Mouse (Mus musculus): ENCODE results near the gene Fbxw9.

Fbxw9 gene

GRCm38 (mm10) chr8:85059879-85060616 lies at the start of gene Fbxw9:
Gene Fbxw9, plus strand, starts transcription at chr8:85060055.
- peak; percentile 96 for DNase-seq (ENCODE audit: low spot score)

- no peak for DNase-seq (ENCODE audit: low spot score)
Observed at GRCm38 (mm10) chr8:85011242-85011641, 48.6 kb upstream of the Fbxw9 start.

GRCm38 (mm10) chr8:85013230-85013840 lies 46.5 kb upstream of the Fbxw9 start:
- peak; percentile 92 for DNase-seq (ENCODE audit: low spot score)

DNA sequence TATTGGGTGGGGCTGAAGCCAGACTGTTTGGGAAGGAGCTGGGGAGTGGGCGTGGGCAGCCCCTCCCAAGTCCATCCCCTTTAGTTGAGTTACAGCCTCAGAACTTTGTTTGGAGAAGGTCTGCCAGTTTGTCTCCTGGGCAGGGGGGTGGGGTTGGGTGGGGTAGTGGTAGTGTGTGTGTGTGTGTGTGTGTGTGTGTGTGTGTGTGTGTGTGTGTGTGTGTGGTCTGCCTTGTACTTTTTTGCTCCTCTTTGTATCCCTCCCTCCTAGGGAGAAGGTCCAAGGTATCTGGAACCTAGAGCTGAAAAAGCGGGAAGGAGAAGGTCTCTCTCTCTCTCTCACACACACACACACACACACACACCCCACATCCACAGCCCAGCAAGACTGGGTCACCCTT lies 45.4 kb upstream of the Fbxw9 start, which contains the start of gene Best2:
Gene Best2, minus strand, starts transcription at position 101 of the 400 bp plus-strand sequence.
- DNase-seq (ENCODE audit: low spot score) = no peak

GRCm38 (mm10) chr8:85016724-85017123 lies 43.1 kb upstream of the Fbxw9 start:
- DNase-seq (ENCODE audit: low spot score) = no peak

DNA sequence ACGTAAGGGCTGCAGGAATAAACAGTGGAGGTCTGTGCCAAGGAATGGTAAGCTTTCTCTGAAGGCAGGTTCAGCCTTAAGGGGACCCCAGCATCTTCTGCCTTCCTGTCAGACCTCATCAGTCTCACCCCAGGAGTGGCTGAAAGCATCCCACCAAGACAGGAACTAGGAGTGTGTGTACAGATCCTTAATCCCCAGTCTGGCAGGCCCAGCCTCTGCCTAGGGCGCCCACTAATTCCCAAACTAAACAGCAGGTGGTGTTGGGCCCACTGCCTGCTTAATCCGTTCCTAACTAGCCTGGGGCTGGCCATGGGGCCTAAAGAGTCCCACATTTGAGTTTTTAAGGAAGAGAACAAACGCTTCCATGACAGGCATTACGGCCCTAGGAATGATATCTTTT lies 42.6 kb upstream of the Fbxw9 start:
- peak; percentile 32 for DNase-seq (ENCODE audit: low spot score)

- DNase-seq (ENCODE audit: low spot score) = no peak
Observed at GRCm38 (mm10) chr8:85021514-85022055, 38.3 kb upstream of the Fbxw9 start.

DNA sequence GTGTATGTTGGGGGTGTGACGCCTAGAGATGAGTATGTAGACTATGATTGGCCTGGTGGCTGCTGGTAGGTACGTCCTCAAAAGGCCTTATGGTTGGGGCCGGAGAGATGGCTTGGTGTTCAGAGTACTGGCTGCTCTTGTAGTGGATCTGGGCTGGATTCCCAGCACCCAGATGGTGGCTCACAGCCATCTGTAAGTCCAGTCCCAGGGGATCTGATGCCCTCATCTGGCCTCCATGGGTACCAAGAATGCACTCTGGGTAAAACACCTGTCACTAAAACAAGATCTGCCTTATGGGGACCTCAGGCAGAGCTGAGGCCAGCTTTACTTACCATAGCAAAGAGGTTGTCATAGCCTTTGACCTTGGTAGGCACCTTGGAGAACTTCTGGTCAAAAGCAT lies 36.0 kb upstream of the Fbxw9 start:
- no peak for DNase-seq (ENCODE audit: low spot score)

DNA sequence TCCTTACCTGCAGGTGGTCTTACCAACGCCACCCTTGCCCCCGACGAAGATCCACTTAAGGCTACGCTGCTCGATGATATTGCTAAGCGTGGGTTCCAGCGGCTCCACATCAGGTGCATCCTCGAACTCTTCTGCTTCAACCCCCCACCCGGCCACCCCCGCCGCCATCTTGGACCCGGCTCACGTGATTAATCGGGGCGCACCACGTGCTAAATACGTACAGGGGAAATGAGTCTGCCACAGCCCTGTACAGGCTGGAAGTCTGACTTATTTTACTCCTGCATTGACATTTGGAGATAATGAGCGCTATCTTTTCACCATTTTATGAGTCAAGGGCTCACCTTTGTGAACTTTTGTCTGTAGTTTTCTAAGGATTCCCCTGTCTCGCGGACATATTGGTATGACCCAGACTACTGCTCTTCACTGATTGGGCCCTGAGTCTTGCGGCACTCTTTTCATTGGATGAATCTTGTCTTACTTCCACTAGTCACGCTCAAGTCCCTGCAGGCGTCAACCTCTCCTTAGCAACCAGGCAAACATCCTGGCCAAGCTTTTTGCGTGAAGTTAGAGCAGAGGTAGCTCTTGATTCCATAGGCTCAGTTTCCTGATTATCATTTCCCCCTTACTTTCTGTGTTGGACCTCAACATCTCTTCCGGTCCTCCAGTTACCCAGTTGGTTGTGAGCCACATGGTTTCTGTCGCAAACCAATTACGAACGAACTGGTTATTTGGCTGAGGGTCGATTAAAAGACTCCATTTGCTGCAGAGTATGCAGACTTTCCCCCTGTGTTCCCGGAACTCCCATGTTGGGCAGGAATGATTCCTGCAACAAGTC lies 34.5 kb upstream of the Fbxw9 start, which contains the start of gene Asna1:
Gene Asna1, minus strand, starts transcription at position 184 of the 835 bp plus-strand sequence.
- DNase-seq (ENCODE audit: low spot score) = peak; percentile 92

GRCm38 (mm10) chr8:85026670-85027515 lies 33.0 kb upstream of the Fbxw9 start, which contains the start of gene Trir:
Gene Trir, plus strand, starts transcription at chr8:85026823.
- DNase-seq (ENCODE audit: low spot score) = peak; percentile 99

DNA sequence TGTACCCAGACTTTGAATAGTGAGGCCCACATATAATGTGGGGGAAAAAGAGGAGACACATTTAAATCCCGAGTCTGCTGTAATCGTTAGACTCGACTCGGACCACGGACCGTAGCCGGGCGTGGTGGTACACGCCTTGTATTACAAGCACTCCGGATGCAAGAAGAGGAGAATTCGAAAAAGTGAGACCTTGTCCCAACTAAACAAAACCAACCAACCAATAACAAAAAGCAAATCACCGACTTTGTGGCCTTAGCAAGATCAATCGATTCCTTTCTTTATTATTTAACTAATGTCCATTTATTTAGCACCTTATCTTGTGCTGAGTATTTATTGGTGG lies 32.4 kb upstream of the Fbxw9 start:
- DNase-seq (ENCODE audit: low spot score) = peak; percentile 25

DNA sequence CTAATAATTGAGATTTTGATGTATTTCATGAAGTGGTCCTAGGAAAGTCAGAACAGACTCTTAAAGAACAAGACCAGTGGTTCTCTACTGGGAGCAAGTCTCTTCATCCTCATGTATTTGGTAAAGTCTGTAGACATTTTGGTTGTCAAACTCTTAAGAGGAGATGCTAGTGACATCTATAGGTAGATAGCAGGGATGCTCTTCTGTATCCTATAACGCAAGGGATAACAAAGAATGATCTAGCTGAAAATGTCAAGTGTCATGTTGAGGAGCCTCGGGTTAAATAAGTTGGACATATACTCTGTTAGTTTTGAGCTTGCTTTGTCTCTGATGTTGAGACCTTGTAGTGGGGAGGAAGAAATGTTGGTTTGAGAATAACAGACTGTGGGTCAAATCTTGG lies 31.9 kb upstream of the Fbxw9 start:
- DNase-seq (ENCODE audit: low spot score) = peak; percentile 11

GRCm38 (mm10) chr8:85029271-85029670 lies 30.6 kb upstream of the Fbxw9 start:
- DNase-seq (ENCODE audit: low spot score) = no peak

GRCm38 (mm10) chr8:85032622-85033311 lies 27.1 kb upstream of the Fbxw9 start:
- DNase-seq (ENCODE audit: low spot score) = no peak

- no peak for DNase-seq (ENCODE audit: low spot score)
Observed at GRCm38 (mm10) chr8:85033867-85034266, 26.0 kb upstream of the Fbxw9 start.

GRCm38 (mm10) chr8:85034764-85035163 lies 25.1 kb upstream of the Fbxw9 start:
- DNase-seq (ENCODE audit: low spot score) = peak; percentile 80

DNA sequence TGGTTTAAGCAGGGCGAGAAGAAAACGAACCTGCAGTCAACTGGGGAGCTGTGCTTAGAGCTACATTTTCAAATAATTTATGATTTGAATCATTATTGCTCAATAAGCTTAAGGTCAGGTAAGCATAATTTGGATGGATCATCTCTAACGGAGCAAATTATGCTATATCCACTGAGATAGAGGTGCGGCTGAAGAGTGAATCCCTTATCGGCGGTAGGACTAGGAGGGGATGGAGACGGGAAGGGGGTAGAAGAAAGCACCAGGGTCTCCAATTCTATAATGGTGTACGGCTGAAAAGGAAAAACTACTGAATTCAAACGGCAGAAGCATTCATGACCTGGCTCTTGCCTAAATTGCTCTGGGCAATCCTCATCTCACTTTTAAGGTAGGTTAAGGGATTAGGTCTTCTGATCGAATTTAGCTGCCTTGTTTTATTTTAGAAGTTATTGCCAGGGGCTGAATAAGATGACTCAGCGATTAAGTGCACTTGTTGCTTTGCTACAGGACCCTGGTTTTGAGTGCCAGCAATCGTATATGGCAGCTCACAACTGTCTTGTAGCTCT lies 24.6 kb upstream of the Fbxw9 start:
- DNase-seq (ENCODE audit: low spot score) = peak; percentile 29

GRCm38 (mm10) chr8:85035728-85036310 lies 24.0 kb upstream of the Fbxw9 start:
- no peak for DNase-seq (ENCODE audit: low spot score)

DNA sequence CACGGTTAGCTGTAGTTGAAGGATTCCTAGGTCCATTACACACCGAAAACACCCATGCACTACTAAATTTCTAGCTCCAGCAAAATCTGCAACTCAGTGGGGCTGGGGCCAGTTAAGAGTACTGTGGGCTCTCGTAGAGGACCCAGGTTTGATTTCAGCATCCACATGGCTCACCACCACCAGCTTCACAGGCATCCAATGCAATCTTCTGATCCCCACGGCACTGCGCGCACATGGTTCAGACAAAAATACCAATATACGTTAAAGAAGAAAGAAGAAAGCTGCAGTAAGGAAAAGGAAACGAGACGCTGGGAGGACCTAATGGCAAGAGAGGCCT lies 23.5 kb upstream of the Fbxw9 start:
- DNase-seq (ENCODE audit: low spot score) = no peak

GRCm38 (mm10) chr8:85036718-85037365 lies 23.0 kb upstream of the Fbxw9 start, which contains the start of gene Tnpo2:
Gene Tnpo2, plus strand, starts transcription at chr8:85036915.
- DNase-seq (ENCODE audit: low spot score) = peak; percentile 94
